Mouse (Mus musculus): ENCODE data around the gene Hat1.
"Not testable (repeated sequence)": the region's sequence is repeated elsewhere in the genome, so short reads cannot be mapped to it uniquely, and the experiment has no call there.

Gene Hat1

DNA sequence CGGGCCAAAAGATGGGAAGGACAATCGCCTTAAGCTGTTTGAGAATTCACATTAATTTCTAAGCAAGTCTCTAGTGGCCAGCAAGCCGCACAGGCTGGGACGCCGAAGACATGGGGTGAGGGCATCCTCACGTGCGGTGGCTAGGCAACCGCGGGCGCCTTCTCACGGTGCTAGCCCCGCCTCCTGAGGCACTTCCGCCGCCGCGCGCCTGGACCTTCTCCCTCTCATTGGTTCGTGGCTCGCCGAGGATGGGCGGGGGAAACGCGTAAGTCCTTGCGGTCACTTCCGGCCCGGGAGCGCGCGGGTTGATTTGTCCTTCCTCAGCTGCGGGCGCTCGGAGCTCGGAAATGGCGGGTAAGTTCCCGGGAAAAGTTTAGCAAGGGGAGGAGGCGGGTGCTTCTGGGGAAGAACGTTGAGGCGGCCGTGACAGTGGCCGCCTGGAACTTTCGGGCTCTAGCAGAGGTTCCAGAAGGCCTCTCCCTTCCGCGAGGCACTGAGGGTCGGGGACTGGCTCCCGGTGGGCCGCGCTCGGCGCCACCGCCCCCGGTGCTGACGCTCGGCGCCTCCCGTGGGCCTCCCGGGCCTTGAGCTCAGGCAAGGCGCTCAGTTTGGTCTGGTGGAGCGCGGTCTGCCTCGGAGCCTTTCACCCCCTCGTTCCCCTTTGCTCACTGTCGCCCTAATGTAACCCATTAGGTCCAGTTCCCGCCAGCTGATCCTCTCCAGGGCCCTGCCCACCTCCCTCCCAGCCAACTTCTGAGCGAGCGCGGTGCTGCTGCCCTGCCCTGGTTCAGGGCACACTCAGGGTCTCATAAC, at the start of gene Hat1:
Hat1 (plus strand) TSS at position 8 of the 813 bp plus-strand sequence.
- DNase-seq (ENCODE audit: low read depth): peak; percentile 97

DNA sequence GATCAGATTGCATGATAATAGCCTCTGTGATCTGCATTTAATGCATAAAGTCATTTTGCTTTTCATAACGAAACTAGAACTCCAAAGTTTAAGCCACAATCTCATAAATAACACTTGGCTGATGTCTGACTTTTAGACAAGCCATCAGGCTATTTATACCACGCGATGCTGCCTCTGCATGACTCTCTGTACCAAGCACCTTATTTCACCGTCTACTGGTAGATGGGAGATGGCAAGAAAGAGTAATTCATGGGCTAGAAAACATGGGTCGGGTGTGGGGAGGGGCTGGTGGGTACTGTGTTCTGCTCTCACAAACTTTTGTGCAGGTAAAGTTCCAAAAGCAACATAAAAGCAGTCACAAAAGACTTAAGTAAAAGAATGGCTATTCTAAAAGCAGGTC, 48.6 kb upstream of the Hat1 start:
- no peak for DNase-seq (ENCODE audit: low read depth)

DNA sequence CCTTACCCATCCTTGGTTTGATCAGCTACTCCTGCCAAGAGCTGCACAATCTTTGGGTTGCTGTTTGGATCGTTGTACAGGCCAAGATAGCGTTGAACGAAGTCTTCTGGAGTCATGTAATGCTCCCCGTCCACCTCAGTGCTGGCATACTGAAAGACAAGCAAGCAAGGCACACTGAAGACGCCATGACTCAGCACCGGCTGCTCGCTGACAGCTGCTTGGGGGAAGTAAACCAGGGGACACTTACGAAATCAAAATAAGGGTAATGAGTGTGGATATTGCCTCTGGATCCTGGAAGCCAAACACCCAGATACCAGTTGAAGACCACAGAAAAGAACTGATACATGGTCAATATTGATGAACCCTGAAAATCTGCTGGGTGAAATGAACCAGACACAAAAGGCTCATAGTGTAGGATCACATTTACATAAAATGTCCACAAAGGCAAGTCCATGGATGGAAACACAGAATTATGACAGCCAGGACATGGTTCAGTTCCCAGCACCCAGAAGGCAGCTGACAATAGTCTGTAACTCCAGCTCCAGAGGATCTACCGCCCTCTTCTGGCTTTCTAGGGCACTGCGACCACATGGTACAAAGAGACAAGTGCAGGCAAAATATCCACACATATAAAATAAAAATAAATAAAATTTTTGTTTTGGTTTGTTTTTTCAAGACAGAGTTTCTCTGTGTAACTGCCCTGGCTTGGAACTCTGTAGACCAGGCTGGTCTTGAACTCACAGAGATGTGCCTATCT, 44.7 kb upstream of the Hat1 start:
- no peak for DNase-seq (ENCODE audit: low read depth)

DNA sequence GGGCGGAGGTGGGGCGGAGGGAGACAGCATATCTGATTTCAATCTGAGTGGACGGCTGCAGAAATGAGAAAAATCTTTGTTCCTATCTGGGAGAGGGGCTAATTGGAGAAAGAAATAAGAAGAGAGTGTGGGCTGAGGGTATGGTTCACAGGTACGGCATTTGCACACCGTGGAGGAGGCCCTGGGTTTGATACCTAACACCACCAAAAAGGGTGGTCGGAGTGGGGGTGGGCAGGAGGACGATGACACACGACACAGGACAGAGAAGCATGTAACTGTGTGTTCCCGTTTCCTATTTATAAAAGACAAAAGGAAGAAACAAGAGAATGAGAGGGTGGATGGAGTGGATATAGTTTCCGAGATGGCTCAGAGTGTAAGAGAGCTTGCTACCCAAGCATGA, 41.6 kb upstream of the Hat1 start:
- no peak for DNase-seq (ENCODE audit: low read depth)

DNA sequence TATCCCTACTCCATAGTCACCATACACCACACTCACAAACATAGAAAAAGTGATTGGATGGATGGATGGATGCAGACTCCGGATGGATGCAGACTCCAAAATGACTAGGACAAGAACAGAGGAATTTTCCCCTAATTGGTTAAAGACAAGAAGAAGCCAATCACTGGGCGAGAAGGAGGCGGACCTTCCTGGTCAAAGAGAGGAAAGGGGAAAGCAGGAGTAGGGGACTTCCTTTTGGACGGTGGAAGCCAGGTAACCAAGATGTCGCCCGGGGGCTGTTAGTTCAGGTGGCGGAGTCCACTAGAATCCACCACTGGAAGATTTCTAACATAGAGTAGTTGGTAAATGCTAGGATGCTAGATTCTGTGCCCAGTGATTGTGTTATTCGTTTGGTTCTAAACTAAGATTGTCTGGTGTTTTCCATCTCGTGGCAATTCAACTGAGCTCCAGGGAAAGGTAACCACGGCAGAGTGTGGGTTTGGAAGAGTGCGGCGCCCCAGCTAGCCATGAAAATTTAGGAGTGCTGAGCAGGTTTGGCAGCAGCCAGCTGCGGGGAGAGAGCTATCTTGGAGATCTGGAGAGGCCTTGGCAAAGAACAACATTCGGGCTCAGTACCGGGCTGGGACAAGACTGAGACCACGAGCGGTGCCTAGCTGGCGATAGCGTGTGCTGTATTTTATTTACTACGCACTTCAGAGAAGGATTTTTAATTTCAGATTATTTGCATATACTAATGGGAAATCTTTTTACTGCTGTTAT, 40.8 kb upstream of the Hat1 start:
- no peak for DNase-seq (ENCODE audit: low read depth)

DNA sequence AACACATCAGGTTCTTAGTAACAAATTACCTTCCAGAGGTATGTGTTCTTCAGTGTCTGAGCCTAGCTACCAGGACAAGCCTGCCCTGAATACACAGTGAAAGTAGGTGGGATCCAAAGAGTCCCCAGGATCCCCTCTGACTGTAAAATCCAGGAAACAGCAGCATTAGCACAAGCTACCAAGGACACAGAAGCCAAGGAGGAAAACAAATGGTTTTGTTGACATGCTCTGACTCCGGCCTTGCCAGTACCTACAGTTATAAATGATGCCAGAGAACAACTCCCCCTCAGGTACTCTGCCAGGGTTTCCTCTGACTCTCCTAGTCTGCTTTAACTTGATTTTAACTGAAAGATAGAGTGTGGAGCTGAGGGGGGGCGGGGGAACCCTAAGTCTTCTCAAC, 39.2 kb upstream of the Hat1 start:
- DNase-seq (ENCODE audit: low read depth): no peak

DNA sequence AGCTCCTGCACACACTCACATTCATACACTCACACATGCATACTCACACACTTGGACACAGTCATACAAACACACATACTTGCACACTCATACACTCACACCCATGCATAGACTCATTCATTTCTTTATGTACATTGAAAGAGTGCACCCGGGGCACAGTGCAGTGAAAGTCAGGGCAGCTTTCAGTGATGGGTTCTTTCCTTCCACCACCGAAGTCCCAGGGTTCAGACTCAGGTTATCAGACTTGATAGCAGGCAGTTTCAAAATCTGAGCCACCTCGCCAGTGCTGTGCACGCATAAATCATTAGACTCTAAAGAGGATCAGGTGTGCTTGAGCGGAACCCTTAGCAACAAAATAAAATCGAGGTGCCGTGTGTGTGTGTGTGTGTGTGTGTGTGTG, 38.6 kb upstream of the Hat1 start:
- no peak for DNase-seq (ENCODE audit: low read depth)

DNA sequence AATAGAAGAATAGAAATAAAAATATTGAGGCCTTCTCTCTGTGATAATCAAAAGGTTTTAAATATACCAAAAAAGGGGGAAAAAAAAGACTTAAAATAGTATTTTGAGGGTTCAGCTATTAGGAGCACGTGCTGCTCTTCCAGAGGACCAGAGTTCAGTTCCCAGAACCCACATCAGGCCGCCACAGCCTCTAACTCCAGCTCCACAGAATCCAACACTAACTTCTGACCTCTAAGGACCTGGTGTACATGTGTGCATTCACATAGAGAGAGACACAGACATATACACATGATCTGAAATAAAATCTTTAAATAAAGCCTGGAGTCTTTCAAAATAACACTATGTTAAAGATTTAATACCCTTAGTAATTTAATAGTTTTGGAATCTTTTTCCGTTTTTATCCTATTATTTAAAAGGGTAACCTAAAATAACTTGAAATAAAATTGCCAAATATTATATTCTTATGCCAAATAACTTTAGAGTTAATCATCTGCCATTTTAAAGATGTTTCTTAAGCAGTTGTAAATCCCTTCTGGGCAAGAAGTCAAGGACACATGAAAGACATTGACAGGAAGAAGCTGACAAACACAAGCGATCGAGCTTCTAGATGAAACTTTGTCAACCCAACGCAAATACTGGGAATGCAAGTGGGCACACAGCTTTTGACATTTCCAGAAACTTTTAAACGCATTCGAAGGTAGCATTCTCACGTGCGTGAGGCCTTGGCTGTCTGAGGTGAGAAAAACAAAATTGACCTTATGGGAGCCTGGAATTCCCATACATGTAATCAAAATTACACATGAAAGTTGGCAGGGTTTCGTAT, 37.6 kb upstream of the Hat1 start:
- DNase-seq (ENCODE audit: low read depth): no peak

DNA sequence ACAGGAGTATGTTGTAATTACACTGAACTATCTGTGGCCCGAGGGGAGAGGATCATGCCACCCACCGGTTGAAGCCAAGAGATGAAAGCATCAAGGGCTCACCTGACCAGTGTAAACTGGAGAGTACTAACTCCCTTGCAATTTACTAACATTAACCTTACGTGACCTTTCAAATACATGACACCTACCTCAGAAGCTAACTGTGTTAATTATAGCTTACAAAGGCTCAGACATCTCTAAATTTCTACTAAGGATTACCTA, 37.1 kb upstream of the Hat1 start:
- no peak for DNase-seq (ENCODE audit: low read depth)

DNA sequence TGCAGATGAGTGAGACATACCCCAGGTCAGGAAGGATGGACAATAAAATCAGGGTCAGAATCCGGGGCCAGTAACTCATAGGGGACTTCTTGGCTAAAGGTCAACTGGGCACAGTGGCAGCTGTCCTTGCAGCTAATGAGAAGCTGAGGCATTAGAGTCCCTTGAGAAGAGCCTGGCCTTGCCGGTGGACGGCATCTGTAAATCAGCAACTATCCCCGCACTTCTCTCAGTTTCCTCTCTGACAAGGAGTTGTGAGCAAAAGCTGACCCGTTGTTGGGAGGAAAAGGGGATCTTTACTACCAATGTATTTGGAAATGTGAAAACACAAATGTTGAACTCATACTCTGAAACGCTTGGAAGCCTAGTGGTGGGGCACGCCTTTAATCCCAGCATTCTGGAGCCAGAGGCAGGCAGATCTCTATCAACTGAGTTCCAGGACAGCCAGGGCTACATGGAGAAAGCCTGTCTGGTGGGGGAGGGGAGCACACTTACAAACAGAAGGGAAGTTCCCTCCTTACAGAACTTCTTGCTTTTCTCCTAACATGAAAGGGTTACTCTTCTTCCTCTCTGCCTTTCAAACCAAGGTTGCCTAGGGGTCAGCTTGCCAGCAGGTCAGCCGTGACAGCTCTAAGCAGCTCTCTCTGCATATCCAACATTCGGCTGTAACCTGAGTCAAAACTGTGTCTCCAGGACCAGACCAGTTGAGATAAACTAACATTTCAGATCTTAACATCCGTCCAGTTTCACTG, 35.3 kb upstream of the Hat1 start:
- no peak for DNase-seq (ENCODE audit: low read depth)

DNA sequence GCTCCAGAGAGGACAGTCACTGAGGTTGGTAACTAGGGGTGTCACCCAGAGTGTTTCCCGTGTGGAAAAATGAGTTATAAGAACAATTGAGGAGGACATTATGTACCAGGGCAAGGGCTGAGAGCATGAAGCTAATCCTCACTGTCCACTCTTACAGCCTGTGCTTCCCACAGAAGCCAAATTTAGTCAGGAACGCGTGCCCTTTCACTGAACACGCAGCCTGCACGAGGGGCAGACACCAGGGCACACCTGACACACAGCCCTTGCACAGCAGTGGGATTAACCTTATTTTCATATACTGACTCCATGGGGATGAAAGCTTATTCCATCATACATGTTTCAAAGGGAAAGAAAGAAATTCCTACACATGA, 34.7 kb upstream of the Hat1 start:
- DNase-seq (ENCODE audit: low read depth): no peak

DNA sequence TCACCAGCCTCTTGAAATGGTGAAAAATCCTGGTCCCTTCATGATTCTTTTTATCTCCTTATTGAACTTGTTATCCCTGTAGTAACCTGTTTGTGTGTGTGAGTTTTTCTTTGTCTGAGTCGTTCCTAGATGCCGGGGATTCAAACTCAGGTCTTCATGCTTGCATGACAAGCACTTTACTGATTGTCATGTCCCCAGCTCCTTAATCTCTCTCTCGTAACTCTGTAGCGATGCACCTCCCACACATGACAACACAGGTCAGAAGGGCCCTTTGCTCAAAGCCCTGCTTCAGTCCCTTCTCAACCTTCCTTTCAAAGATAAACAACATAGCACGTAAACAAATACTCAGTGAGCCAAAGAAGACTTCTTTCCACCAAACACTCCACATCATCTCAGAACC, 30.4 kb upstream of the Hat1 start:
- DNase-seq (ENCODE audit: low read depth): no peak

DNA sequence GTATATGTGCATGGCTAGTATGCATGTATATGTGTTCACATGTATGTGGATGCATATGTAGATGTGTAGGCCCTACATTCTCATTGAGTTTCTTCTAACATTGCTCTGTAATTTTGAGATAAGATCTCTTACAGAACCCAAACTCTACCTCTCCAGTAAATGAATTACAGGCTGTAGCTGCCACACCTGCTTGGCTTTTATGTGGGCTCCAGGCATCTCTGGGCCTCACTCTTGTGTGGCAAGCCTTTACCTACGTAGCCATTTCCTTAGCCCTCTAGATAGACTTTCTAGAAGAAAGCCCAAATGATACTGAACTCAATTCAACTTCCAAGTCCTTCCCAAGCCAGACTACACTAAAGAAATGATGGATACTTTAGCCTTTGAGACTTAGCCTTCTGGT, 28.6 kb upstream of the Hat1 start:
- DNase-seq (ENCODE audit: low read depth): peak; percentile 75

DNA sequence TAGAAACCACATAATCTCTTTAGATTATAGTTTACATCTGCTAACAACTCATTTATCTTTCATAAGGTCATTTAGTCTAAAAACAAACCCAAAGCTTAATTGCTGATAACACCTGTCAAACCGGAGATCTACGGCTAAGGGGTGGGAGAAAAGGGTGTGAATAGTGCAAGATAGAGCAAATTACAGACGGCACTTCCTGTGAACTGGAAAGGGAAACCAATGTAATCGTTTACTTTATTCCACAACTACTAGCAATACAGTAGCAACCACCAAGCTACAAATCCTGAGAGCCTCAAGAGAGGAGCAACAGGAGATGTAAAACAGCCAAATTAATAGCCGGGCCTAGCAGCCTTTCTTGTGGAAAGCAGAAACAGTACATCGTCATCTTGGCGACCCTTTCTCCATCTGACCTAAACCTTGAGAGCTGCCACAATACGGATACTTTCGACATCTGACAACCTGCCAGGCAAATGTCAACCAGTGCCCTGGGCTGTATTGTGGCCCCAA, 22.1 kb upstream of the Hat1 start:
- DNase-seq (ENCODE audit: low read depth): peak; percentile 56

DNA sequence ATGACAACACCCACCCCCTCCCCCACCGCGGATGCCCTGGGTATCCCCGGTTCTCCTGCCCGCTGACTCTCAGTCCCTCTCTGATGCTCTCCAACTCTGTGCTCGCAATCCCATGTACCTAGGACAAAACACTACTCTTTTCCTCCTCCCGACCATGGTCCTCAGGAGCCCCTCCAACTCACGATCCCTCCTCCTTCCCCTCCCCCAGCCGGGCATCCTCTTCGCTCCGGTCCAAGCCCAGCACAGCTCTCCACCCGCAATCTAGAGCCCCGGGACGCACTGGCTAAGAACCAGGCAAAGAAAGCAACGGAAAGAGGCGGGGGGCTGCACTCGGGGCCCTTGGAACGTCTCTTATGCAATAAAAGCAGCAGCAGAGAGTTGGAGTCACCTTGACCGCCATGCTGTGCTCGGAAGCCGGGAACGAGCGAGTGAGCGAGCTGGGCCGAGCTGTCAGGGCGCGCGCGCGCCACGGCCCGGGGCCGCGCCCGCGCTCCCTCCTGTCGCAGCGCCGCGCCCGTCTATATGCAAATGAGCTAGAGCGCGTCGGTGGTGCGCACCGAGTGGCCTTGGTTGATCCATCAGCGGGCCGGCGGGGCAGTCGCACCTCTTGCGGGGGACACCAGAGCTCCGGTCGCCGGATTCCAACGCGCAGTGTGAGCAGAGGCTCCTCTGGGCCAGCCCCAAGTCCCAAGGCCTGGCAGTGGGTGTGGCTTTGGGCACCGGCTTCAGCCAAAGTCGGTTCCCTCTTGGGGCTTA, 21.5 kb upstream of the Hat1 start, which contains the start of gene Slc25a12:
Slc25a12 (minus strand) TSS at position 625 of the 756 bp plus-strand sequence.
- peak; percentile 87 for DNase-seq (ENCODE audit: low read depth)

DNA sequence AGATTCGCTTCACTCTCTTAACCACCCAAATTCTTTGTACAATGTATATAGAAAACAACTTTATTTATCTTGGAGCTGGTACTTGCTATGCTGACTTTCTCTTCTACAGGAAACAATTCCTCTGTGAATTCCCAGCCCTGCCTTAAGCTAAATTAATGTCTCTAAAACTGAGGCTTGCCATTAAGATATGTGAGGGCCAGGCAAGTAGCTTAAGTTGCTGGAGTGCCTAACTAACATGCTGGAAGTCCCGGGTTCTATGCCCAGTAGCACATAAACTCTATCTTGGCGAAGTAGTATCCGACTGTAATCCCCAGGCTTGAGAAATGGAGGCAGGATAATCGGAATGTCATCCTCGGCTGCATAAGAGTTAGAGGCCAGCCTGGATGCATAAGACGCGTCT, 20.7 kb upstream of the Hat1 start:
- DNase-seq (ENCODE audit: low read depth): no peak

DNA sequence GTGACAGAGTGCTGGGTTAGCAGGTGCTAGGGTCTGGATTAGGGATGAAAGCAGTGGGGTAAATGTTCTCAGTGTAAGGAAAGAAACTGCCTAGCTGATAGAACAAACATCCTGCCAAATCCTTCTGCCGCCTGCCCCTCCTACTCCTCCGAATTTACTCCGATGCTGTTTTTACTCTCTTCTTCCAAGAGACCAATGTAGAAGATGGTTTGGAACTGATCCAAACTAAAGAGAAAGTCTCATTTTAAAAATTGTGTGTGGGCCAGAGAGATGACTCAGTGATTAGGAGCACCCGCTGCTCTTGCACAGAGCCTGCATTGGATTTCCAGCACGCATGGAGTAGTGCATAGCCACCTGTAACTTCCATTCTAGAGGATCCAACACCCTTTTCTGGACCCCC, 17.0 kb upstream of the Hat1 start:
- DNase-seq (ENCODE audit: low read depth): no peak

DNA sequence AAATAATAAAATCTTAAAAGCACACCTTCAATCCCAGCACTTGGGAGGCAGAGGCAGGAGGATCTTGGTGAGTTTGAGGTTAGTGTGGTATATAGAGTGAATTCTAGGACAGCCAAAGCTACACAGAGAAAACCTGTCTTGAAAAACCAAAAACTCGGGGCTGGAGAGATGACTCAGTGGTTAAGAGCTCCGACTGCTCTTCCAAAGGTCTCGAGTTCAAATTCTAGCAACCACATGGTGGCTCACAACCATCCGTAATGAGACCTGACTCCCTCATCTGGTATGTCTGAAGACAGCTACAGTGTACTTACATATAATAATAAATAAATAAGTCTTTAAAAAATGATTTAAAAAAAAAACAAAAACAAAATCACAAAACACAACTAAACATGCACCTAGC, 16.5 kb upstream of the Hat1 start:
- DNase-seq (ENCODE audit: low read depth): not testable (repeated sequence)

DNA sequence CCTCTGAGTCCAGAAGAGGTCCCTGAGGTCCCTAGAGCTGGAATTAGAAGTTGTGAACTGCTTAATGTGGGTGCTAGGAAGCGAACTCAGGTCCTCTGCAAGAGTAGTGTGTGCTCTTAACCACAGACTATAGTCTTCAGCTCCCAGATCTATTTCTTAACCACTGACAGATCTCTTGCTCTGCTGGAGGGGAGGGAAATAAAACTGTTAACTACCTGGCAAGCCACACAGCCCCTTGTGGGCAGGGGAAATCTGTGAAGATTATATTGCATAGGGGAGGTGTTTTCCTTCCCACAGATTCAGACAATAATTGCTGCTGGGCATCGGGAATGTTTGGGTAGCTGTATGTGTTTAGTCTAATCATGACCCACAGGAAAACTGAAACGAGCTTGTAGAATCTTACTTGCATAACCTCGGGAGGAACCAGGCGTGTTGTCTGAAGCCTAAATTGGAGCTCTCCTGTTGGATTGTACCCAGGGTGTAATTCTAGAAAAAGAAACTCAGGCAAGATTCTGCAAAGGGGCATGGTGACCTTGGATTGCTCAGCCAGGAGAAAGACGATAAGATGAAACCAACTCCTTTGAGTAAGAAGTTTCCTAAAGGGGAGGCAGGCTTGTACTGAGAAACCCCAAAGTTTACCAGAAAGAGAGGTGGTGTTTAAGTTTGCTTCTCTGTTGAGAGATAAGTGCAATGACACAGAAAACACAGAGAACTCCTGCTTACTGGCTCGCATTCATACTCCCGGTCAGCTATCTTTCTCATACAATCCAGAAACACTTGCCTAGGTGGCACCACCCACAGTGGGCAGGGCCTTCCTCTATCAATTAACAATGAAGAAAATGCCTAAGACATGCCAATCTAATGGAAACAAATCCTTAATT, 14.2 kb upstream of the Hat1 start:
- no peak for DNase-seq (ENCODE audit: low read depth)

Data from naive thymus-derived CD4-positive, alpha-beta T cell, adult 2 months (primary cell).